Mouse (Mus musculus): ENCODE data around the gene Zfy1. TPM values are rescaled to one million over a fixed set of nuclear protein-coding genes. Genes with fewer than 3 reads are reported as not detected.
"Not testable (repeated sequence)": the region's sequence is repeated elsewhere in the genome, so short reads cannot be mapped to it uniquely, and the experiment has no call there.

Zfy1 gene
- polyA plus RNA-seq (2012) = not detected in 2 replicates

- H3K27me3 ChIP-seq (ENCODE audit: control insufficient read depth); H3K36me3 ChIP-seq (ENCODE audit: control insufficient read depth); H3K4me1 ChIP-seq (ENCODE audit: control insufficient read depth); H3K4me3 ChIP-seq (replicated peaks); H3K9me3 ChIP-seq (ENCODE audit: control insufficient read depth, low read length): not testable (repeated sequence)
Measured at GRCm38 (mm10) chrY:797309-797708, at the start of gene Zfy1. Zfy1 (minus strand) TSS chrY:797409.

DNA sequence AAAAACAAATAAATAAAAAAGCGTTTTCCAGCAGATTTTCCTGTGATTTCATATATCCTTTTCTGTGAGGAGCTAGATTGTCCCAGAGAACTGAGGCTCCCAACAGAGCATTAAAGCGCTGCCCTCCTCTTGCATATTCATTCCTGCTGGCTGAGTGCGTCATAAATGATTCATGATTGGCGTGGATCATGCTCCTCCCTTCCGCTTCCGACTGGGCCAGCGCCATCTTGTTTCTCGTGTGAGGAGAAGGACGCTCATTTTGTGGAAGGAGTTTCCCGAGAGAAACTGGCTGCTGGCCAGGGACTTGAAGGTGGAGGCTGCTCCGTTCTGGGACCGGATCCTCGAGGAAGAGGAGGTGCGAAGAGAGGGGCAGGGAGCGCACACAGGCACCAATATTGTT lies 21.2 kb upstream of the Zfy1 start, which contains the start of gene Uba1y:
TSS of gene Uba1y (plus strand) at position 254 of the 400 bp plus-strand sequence.
- peaks cover 2% of the 10 kb centered on the region; the same call in 1 of the 2 replicates for H3K9me3 ChIP-seq (ENCODE audit: control insufficient read depth, low read length)
- TF ChIP-seq TAL1 (IDR thresholded peaks at IDR 0.05; ENCODE audit: low read length) (no peak), GATA1 (IDR thresholded peaks at IDR 0.05; ENCODE audit: low read length) (no peak)
- H3K36me3 ChIP-seq (ENCODE audit: control insufficient read depth) = no peaks in the 10 kb centered on the region
- H3K27me3 ChIP-seq (ENCODE audit: control insufficient read depth) = no peaks in the 10 kb centered on the region
- no peak within 1 kb of the TSS for H3K4me3 ChIP-seq (replicated peaks)
- no peaks in the 10 kb centered on the region for H3K4me1 ChIP-seq (ENCODE audit: control insufficient read depth)

DNA sequence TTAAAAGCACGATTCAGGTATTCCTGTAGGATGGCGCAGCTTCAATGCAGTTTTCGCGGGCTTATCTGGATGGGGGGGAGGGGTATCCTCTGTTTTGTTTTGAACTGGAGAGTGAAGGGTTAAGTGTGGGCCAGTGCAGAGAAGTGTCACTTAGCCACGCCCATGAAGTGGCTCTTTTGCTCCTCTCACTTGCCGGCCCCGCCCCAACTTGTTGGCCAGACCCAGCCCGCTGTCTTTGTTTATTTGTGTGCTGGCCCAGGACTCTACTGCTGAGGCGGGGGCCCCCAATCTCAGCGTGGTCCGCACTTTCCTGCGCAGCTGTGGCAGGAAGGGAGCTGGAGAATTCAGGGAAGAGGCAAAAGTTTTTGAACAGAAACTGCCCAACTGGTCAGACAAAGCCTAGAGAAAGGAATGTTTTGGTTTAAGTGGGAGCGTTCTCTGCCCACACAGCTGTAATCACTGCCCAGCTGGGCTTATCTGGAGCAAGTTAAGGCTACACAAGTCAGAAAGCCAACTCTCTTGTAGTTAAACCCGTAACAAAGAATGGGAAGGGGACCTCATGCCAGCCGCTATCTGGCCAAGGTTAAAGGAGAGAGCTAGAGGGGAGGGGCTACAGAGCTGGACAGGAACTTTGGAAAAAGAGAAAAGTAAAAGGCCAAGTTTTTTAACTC lies 11.9 kb upstream of the Zfy1 start:
- H3K4me3 ChIP-seq (replicated peaks) = peak overlapping the region; percentile 20

More for the DNA sequence above, 11.9 kb upstream of the Zfy1 start:
- H3K36me3 ChIP-seq (ENCODE audit: control insufficient read depth) = no peaks in the 10 kb centered on the region
- no peak for TF ChIP-seq TAL1 (IDR thresholded peaks at IDR 0.05; ENCODE audit: low read length)
- H3K9me3 ChIP-seq (ENCODE audit: control insufficient read depth, low read length) = no peaks in the 10 kb centered on the region
- no peaks in the 10 kb centered on the region; the same call in 1 of the 2 replicates for H3K4me1 ChIP-seq (ENCODE audit: control insufficient read depth)
- no peaks in the 10 kb centered on the region for H3K27me3 ChIP-seq (ENCODE audit: control insufficient read depth)

Other genes starting within 250 kb of the Zfy1 start
- gene Uba1y, start 21.2 kb upstream of the Zfy1 start, polyA plus RNA-seq (2012) = not detected in 2 replicates
- 0.04 TPM in 1 of 2 replicates, not detected in the other for gene Kdm5d, start 100.4 kb upstream of the Zfy1 start, polyA plus RNA-seq (2012)
- 0.30 and 0.46 TPM in 2 replicates for gene Eif2s3y, start 213.1 kb upstream of the Zfy1 start, polyA plus RNA-seq (2012)

All from erythroblast, embryonic 14.5 days (primary cell).